Mouse (Mus musculus) heart, postnatal 0 days (tissue): Measurements from ENCODE around the gene Gpam.

Experiments used
- CTCF ChIP-seq: IDR thresholded peaks from 2 replicates; pipeline ENCODE4 v1.5.1; 2016; ENCODE audit warnings: antibody characterized with exemption, control low read depth, low read depth
- EP300 ChIP-seq: IDR thresholded peaks from 2 replicates; pipeline ENCODE4 v1.6.1; 2016; ENCODE audit warnings: antibody characterized with exemption, low read depth

- TF ChIP-seq CTCF, result no peak
- TF ChIP-seq EP300, result no peak
These were observed 1.6 kb downstream of the Gpam start for GRCm38 (mm10) chr19:55125456-55125855.
